Mouse (Mus musculus) liver, adult 2 months (tissue): ENCODE results near the gene Sorbs1. TPM values are rescaled to one million over a fixed set of nuclear protein-coding genes. Genes with fewer than 3 reads are reported as not detected.

Experiments used
- DNase-seq: peaks from one replicate; pipeline ENCODE4 v3.0.0-alpha.2; 2011; ENCODE audit warnings: low read depth, low spot score; ENCODE audit errors: extremely low read depth
- H3K27ac ChIP-seq: fragments of 200-500 bp; replicated peaks from 2 replicates; pipeline ENCODE4 v1.5.1; 2012; ENCODE audit warnings: low read depth, mild to moderate bottlenecking, control low read depth, inconsistent platforms, low read length; ENCODE audit not compliant: insufficient read depth
- H3K27me3 ChIP-seq: fragments of 200-500 bp; 2 replicates; pipeline ENCODE4 v1.6.1; 2012; ENCODE audit warnings: mild to moderate bottlenecking, moderate library complexity, low read length, inconsistent platforms; ENCODE audit not compliant: control insufficient read depth, insufficient read depth
- H3K36me3 ChIP-seq: fragments of 200-500 bp; 2 replicates; pipeline ENCODE4 v1.6.1; 2012; ENCODE audit warnings: low read length, inconsistent platforms; ENCODE audit not compliant: control insufficient read depth, insufficient read depth
- H3K4me1 ChIP-seq: fragments of 200-500 bp; 2 replicates; pipeline ENCODE4 v1.6.1; 2011; ENCODE audit warnings: low read length; ENCODE audit not compliant: control insufficient read depth, insufficient read depth
- H3K4me3 ChIP-seq: fragments of 200-500 bp; 2 replicates; pipeline ENCODE4 v1.5.1; 2011; ENCODE audit warnings: low read depth, mild to moderate bottlenecking, control low read depth, low read length, moderate library complexity; ENCODE audit not compliant: insufficient read depth
- H3K79me2 ChIP-seq: fragments of 200-500 bp; 2 replicates; pipeline ENCODE4 v1.6.1; 2012; ENCODE audit warnings: inconsistent platforms, mild to moderate bottlenecking, low read length, moderate library complexity; ENCODE audit not compliant: control insufficient read depth, insufficient read depth
- H3K9ac ChIP-seq: fragments of 200-500 bp; 2 replicates; pipeline ENCODE4 v1.6.1; 2012; ENCODE audit warnings: low read depth, mild to moderate bottlenecking, control low read depth, inconsistent platforms, low read length
- CTCF ChIP-seq: fragments of 200-500 bp; IDR thresholded peaks from 2 replicates; pipeline ENCODE4 v1.5.1; 2011; ENCODE audit warnings: low read depth, low read length, control low read depth
- POLR2A ChIP-seq: fragments of 200-500 bp; IDR thresholded peaks from 2 replicates; pipeline ENCODE4 v1.6.1; 2011; ENCODE audit warnings: low read length, control low read depth; ENCODE audit not compliant: insufficient read depth; ENCODE audit errors: extremely low read depth
- WGBS: fragments of 180-500 bp; shearing (Covaris S2); methylation state at CpG from one replicate; pipeline ENCODE4 v1.1.7; 2018; 5-methylcytosine and 5-hydroxymethylcytosine counted together
- polyA plus RNA-seq: library from polyadenylated mRNA; depleted of rRNA; stranded (reverse); fragments of >200 nt; gene quantifications from 2 replicates; pipeline ENCODE4 v1.2.3, GENCODE M21; 2012
- total RNA-seq: library from RNA; depleted of rRNA; stranded (reverse); fragments of >200 nt; gene quantifications from 2 replicates; pipeline ENCODE4 v1.2.3, GENCODE M21; 2014

Sorbs1 gene
- total and polyA plus RNA-seq, 2 experiments: 12.0 to 41.0 TPM

DNA sequence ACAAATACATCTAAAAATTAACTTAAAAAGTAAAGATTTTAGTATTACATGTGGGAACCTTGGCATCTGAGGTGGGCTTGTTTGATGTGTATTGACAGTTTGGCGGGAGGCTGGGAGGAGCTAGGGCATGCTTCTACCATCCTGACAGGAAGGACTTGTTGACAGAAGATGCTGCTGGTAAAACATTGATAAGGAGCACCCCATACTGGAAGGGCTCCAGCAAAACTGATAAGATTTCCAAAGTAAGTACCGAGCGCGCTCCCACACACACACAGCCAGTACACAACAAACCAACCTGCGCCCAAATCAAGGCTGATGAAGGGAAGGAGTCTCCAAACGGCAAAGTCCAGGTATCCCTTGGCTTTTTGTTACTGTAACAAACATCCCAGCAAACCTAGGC is 22.9 kb upstream of the Sorbs1 start:
- H3K36me3 ChIP-seq: no peaks in the 10 kb centered on the region
- no peak overlapping the region for H3K4me3 ChIP-seq
- no peaks in the 10 kb centered on the region for H3K27me3 ChIP-seq
- no peak overlapping the region for H3K9ac ChIP-seq
- H3K4me1 ChIP-seq: peaks cover 7% of the 10 kb centered on the region
- no peaks in the 10 kb centered on the region for H3K79me2 ChIP-seq
- no peak overlapping the region for H3K27ac ChIP-seq
- 14% methylated on average over 6 of the region's 6 CpGs for WGBS
- TF ChIP-seq CTCF (no peak), POLR2A (no peak)
- DNase-seq: peak; percentile 53

- WGBS: 74% methylated on average over 5 of the region's 5 CpGs
Measured at GRCm38 (mm10) chr19:40532525-40532924, 18.9 kb upstream of the Sorbs1 start.

GRCm38 (mm10) chr19:40530323-40530722 is 16.7 kb upstream of the Sorbs1 start:
- Histone ChIP-seq H3K27me3 (no peaks in the 10 kb centered on the region), H3K27ac (no peak overlapping the region), H3K36me3 (no peaks in the 10 kb centered on the region), H3K79me2 (no peaks in the 10 kb centered on the region), H3K4me1 (no peaks in the 10 kb centered on the region), H3K9ac (no peak overlapping the region), H3K4me3 (no peak overlapping the region)
- DNase-seq: no peak
- TF ChIP-seq CTCF (no peak), POLR2A (no peak)
- WGBS: 71% methylated on average over 2 of the region's 2 CpGs

More at GRCm38 (mm10) chr19:40532525-40532924, 18.9 kb upstream of the Sorbs1 start:
- Histone ChIP-seq H3K9ac (no peak overlapping the region), H3K4me3 (no peak overlapping the region), H3K27ac (no peak overlapping the region), H3K4me1 (peaks cover 3% of the 10 kb centered on the region; the same call in 1 of the 2 replicates), H3K27me3 (no peaks in the 10 kb centered on the region), H3K79me2 (no peaks in the 10 kb centered on the region), H3K36me3 (no peaks in the 10 kb centered on the region)
- no peak for TF ChIP-seq POLR2A
- no peak for TF ChIP-seq CTCF
- no peak for DNase-seq

DNA sequence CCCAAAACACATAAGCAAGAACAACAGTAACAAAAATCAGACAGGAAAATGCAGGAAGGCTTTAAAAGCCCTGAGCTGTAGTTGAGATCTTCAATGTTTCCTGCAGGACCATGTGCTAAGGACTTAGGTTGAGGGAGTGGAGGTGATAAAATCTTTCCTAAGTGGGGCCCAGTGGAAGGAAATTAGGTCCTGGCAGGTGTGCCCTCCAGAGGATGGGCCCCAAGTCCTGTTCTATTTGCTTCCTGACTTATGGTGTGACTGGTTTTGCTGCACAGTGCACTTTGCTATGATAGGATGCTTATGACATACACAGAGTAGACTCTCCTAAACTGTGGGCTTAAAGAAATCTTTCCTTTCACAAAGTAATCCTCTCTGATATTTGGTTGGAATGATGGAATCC is 14.7 kb upstream of the Sorbs1 start:
- H3K79me2 ChIP-seq: no peaks in the 10 kb centered on the region
- DNase-seq: no peak
- H3K27ac ChIP-seq: no peak overlapping the region
- H3K4me1 ChIP-seq: peaks cover 4% of the 10 kb centered on the region; the same call in 1 of the 2 replicates
- no peaks in the 10 kb centered on the region for H3K27me3 ChIP-seq
- no peak overlapping the region for H3K9ac ChIP-seq
- H3K4me3 ChIP-seq: no peak overlapping the region
- no peaks in the 10 kb centered on the region for H3K36me3 ChIP-seq
- TF ChIP-seq POLR2A (no peak), CTCF (no peak)

GRCm38 (mm10) chr19:40526367-40527014 is 12.9 kb upstream of the Sorbs1 start:
- no peaks in the 10 kb centered on the region for H3K79me2 ChIP-seq
- H3K36me3 ChIP-seq: no peaks in the 10 kb centered on the region
- H3K27ac ChIP-seq: no peak overlapping the region
- no peak for TF ChIP-seq POLR2A
- no peak for TF ChIP-seq CTCF
- H3K4me3 ChIP-seq: no peak overlapping the region
- H3K4me1 ChIP-seq: peaks cover 4% of the 10 kb centered on the region; the same call in 1 of the 2 replicates
- H3K9ac ChIP-seq: no peak overlapping the region
- 92% methylated on average over 9 of the region's 9 CpGs for WGBS
- no peaks in the 10 kb centered on the region for H3K27me3 ChIP-seq
- no peak for DNase-seq

GRCm38 (mm10) chr19:40523431-40524005 is 9.9 kb upstream of the Sorbs1 start:
- H3K27ac ChIP-seq: peak overlapping the region; percentile 62
- no peaks in the 10 kb centered on the region for H3K36me3 ChIP-seq
- peak; percentile 72 for DNase-seq
- H3K27me3 ChIP-seq: no peaks in the 10 kb centered on the region
- H3K4me1 ChIP-seq: peaks cover 4% of the 10 kb centered on the region; the same call in 1 of the 2 replicates
- no peak overlapping the region for H3K4me3 ChIP-seq
- H3K79me2 ChIP-seq: no peaks in the 10 kb centered on the region
- 44% methylated on average over 8 of the region's 8 CpGs for WGBS
- TF ChIP-seq CTCF: no peak
- no peak for TF ChIP-seq POLR2A
- no peak overlapping the region for H3K9ac ChIP-seq
